Mouse (Mus musculus) left cerebral cortex, adult 8-10 months (tissue): ENCODE data around the gene Ehmt1. TPM values are rescaled to one million over a fixed set of nuclear protein-coding genes. Genes with fewer than 3 reads are reported as not detected.

ENCODE experiments used
- DNase-seq, 2 experiments: peaks; one replicate each; pipeline ENCODE4 v3.0.0; 2022; ENCODE audit warnings: low spot score in 2 of 2
- microRNA-seq, 2 experiments: library from miRNA; unstranded; fragments of <30 nt; microRNA quantifications; one replicate each; pipeline ENCODE4 v1.2.0; 2022
- total RNA-seq, 4 experiments: library from RNA; stranded (reverse); gene quantifications; 2 replicates each; pipeline ENCODE4 v1.2.4; 2022

The Ehmt1 gene
- total RNA-seq, 4 experiments from 2014 or later, result 54.3 to 69.5 (median 55.2) TPM

DNA sequence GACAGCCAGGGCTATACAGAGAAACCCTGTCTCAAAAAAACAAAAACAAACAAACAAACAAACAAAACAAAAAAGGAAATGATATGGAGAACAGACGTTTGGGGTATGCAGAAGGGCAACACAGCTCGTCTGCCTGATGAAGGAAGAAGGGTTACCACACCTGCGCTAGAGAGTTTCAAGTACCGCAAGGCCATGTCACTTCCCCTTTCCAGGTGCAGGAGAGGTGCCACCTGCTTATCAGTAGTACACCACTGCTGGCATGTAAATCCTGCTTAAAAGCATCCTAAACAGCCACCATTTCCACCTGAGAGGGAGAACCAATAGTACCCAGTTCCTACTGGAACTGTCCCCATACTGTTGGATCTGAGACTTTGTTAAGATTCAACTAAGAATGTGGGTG is 113.8 kb downstream of the Ehmt1 start:
- DNase-seq, result no peak

DNA sequence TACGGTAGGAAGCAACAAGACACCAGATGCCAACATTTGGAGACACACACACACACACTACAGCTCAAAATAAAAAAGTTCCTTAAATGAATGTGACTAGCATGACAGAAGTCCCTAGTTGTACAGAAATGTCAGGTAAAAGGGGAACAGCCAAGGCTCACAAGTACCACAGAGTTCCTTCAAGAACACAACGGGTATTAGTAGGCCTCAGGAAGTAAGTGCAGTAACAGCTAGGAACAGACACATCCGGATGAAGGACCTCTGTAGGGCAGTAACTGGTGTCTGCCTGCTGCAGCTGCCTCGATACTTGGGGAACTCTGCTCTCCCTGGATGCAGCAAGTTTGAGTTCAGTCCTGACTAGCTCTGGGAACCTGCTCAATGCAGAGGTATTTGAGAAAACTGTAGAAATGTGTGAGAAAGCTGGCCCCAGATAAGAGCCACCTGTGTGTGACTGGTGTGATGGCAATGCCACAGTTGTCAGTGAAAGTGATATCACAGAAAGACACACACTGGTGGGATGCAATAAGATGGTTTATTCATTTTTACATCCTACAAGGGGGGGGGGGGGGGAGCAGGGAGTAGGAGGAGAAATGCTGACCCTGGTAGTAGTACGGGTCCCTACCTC is 122.5 kb downstream of the Ehmt1 start:
- no peak for DNase-seq

DNA sequence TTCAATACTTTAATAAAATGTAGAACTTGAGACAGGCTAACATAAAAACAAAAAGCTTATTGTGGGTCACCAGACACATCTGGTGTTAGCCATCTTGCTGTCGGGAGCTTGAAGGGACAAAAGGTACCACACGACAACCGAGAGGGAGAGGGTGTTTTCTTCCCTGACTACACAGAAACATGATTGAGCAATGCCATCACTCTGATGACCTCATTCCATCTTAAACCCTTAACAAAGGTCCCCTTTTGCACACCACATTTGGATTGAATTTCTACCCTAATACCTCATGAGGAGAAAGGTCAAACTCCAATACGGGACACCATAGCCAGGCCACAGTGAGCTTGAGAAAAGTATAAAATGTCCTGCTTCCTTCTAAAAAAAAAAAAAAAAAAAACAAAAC is 132.2 kb downstream of the Ehmt1 start:
- no peak for DNase-seq

DNA sequence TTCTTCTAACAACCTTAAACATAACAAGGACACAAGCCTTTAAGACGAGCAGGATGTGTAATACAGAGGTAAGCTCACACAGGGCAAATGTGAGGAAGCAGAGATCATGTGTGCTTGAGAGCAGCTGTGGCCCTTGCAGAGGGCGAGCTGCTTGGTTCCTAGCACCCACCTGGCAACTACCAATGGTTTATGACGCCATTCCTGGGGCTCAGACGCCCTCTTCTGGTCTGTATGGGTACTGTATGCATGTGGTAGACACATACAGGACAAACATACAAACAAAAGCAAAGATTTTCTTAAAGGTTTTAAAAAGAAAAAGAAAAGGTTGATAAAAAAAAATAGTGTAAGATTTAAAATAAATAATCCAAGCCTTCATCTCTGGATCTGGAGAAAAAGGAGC is 138.2 kb downstream of the Ehmt1 start:
- DNase-seq, result no peak

DNA sequence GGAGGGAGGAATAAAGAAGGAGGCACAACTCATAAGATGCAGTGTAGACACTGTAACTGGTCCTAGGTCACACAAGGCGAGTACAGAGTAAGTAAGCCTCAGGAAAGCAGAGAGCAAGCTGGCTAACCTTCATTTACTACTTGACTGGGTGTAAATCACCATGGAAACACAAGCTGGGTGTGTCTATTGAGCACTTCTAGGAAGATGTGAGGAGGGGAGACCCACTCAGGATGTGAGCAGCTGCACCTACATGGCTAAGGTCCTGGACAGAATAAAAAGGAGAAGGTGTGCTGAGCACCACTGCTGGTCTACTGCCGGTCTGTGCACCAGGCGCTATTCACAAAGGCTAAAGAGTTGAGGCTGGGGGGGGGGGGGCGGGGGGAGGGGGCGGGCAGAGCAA is 142.6 kb downstream of the Ehmt1 start:
- no peak for DNase-seq

DNA sequence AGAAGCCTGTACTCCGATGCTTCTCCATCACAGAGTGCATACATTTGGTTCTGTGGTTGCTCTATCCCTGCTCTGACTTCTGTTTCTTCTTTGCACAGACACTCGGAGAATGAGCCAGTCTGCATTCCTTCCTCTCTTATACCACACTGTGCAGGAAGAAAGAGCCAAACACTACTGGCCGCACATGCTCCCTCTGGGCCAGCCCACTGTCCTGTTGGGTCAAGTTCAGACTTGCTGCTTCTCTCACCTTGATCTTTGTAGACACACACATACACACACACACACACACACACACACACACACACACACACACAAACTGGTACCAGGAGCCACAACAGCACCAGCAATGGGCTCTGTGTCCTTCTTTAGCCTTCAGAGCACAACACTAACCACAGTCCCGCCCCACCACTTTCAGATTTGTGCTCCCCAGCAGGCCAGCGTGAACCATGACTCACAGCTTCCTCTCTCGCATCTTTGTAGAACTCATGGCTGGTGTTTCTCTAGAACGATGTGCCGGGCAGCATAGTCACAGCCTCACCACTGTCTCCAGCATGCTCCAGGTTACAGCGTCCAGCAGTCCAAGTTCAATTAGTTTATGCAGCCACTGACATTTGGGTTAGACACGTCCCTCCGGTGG is 143.3 kb downstream of the Ehmt1 start:
- DNase-seq, result no peak

DNA sequence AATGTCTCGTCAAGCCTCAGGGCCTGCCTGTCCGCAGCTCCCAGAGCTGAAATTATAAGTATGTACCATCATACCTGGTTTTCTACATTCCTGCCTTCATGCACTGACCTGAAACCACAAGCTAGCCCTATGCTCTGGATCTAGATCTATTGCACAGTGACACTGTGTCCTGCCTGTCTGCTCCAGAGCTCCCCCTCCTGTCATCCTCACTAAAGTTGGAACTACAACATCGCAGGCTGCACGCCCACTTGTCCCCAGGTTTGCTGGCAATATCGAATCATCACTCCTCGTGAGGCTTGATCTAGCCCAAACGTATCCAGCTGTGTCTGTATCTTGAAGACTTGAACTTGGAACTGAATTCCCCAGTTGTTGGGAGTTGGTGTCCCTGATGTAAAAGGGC is 144.6 kb downstream of the Ehmt1 start:
- no peak for DNase-seq

DNA sequence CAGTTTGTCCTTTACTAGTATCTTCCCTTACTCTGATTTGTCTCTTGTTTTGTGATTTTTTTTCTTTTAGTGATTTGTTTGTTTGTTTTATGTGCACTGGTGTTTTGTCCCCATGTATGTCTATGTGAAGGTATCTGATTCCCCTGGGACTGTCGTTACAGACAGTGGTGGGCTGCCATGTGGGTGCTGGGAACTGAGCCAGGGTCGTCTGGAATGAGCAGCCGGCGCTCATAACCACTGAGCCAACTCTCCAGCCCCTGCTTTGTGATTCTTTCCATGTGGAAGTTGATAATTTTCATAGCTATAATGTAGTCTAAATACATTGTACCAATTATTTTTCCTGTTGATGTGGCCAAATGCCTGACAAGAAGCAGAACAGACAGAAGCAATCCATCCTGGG is 148.6 kb downstream of the Ehmt1 start:
- DNase-seq, result no peak

DNA sequence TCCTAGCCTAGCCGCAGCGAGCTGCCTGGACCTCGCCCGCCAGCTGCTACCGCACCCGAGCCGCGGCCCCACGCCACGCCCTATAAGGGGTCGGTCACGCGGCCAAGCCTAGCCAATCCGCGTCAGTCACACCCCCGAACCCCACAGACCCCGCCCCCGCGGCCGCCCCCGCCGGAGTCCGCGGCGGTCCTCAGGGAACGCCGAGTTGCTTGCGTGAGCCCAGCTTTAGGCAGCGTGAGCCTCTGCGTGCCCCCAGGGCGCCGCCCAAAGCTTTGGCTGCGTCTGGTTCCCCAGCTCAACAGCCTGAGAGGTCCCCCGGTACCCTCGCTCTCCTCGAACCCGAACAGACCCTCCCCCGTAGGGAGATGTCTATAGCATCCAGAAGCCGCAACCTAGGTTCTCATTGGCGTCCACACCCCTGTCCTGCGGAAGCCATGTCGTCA is 156.3 kb downstream of the Ehmt1 start, which contains the start of gene Cacna1b:
Gene Cacna1b, minus strand, starts transcription at position 38 of the 443 bp plus-strand sequence.
- peak; percentile 88 to 92 for DNase-seq

DNA sequence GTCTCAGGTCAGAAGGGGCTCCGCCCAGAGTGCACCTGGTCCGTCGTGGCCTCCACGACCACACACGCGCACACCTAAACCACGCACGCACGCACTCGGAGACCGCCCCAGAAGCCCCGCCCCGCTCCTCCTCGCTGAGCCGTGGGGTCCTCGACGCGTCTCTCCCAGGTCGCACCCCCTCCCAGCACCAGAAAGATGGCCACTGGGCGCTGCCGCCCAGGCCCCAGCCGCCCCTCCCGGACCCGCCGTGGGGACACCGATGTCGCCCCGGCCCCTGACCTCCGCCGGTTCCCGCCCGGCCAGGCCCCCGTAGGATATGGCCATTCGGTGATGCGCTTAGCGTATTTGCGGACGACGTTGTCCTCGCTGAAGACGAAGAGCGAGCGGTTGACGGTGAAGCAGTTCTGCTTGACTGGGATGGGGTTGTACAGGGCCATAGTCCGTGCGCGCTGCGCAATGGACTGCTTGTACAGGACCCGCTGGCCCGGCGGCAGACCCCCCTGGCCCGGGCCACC is 156.9 kb downstream of the Ehmt1 start:
- DNase-seq, result peak; percentile 40 to 67

DNA sequence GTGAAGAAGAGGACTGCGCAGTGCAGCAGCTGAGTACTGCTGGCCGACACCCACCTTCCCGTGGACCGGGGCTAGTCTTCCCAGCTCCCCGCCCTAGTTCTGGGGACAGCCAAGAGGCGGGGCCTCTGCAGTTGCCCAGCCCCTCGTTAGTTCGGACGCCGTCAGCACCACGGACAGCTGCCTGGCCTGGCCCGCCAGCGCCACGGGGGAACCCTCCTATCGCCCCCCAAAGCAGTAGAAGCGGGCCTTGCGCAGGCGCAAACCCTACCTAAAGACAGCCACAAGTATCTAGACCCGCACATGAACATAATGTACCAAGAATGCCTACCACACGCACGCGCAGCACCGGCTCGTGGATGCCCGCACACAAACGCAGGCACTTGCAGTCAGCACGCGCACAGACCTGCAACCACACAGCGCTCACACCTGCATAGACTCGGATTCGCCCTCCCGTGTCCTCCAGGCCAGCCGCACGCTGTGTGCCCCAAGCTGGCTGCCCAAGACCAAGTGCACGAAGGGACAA is 157.4 kb downstream of the Ehmt1 start:
- DNase-seq, result peak; percentile 54 to 70

DNA sequence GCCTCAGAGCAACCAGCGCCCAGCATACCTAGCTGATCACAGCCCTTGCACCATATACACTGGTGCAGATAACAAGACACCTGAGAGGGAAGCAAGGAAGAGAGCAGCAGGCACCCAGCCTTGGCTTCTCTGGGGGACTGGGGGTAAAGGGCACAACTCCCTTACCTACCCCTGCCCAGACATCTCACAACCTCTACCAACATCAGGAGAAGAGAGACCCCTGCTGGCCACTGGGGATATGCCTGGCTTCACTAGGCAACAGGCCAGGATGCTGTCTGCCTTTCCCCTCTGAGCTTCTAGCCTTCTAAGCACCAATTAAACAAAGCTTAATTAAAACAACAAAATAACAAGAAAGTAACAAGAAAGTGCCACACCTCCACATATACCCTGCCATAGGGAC is 164.1 kb downstream of the Ehmt1 start:
- DNase-seq, result peak in 1 of 2 experiments; percentile 47

DNA sequence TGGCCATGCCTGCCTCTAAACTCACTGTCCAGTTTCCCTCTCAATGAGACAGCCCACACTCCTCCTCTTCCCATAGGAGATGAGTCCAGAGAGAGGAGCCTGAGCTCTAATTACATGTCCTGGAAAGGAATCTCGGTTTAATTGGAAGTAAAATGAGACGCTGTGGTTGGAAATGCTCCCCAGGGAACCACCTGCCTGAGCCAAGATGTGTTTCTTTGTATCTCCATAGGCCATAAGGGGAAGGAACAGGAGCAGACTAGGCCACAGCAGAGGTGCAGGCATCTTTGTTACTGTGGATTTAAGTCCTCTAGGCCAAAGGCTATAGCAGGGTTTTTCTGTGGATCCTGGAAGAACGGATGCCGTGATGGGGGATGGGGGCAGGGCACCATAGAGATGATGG is 166.8 kb downstream of the Ehmt1 start:
- no peak for DNase-seq

DNA sequence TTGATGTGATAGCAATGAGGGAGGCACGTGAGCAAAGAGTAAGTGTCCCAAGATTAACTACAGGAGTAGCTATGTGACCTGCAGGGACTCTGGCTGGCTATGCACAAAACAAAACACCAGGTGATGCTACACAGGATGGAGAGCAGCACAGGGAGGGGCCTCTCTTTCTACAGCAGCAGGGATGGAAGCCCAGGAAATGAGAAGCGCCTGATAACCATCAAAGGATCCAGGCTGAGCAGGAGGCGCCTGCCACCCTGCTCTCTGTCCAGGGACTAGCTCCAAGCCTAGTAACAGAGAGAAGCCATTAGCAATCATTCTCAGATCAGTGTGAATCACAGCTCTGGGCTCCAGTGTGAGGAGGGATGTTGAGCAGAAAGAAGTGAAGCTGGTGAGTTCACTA is 169.4 kb downstream of the Ehmt1 start:
- DNase-seq, result no peak

DNA sequence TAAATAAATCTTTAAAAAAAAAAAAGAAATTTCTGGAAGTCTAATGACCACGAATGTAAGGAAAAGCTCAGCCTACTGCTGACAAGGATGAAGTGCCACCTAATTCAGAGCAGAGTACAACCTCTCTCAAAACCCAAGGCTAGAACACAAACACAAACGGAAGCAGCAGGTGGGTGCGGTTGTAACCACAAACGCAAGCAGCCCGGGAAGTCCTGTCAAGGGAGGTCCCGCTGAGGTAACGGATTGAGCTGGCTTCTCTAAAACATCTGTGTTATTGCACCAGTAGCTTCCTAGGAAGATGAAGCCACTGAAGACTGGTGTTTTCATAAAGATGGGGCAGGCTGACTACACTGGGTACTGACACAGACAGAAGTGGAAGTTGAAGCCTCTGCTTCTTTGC is 171.5 kb downstream of the Ehmt1 start:
- no peak for DNase-seq

Small RNA genes lying within 50 kb of the gene (microRNA-seq; reads per million reads assigned to microRNA genes)
- gene Gm22875, result 0 reads per million in 2 experiments

Other genes with a start within 250 kb of the Ehmt1 start
- gene Cacna1b, start 156.5 kb downstream of the Ehmt1 start, total RNA-seq, result 10 to 100 TPM; 72.0 to 83.7 (median 80.1) TPM
- gene Arrdc1, start 15.6 kb upstream of the Ehmt1 start, total RNA-seq, result 10 to 100 TPM; 13.4 to 22.3 (median 19.6) TPM
- 10 to 100 TPM; 32.1 to 39.3 (median 37.7) TPM for gene Zmynd19, start 30.2 kb upstream of the Ehmt1 start, total RNA-seq
- 10 to 100 TPM; 33.2 to 38.0 (median 35.5) TPM for gene Dph7, start 42.8 kb upstream of the Ehmt1 start, total RNA-seq
- 10 to 100 TPM; 73.6 to 77.5 (median 75.6) TPM for gene Mrpl41, start 55.5 kb upstream of the Ehmt1 start, total RNA-seq
- 10 to 100 TPM; 17.9 to 28.0 (median 26.6) TPM for gene Pnpla7, start 56.4 kb upstream of the Ehmt1 start, total RNA-seq
- 100 to 1,000 TPM; 404 to 462 (median 421) TPM for gene Nsmf, start 134.7 kb upstream of the Ehmt1 start, total RNA-seq
- not detected for gene Entpd8, start 160.7 kb upstream of the Ehmt1 start, total RNA-seq
- not detected for gene Noxa1, start 175.5 kb upstream of the Ehmt1 start, total RNA-seq